Mouse (Mus musculus): ENCODE results near the gene Olfr435.

- TF ChIP-seq POLR2A (IDR thresholded peaks at IDR 0.05; ENCODE audit: control insufficient read depth, extremely low read depth, insufficient read depth, low read length, poor library complexity) (no peak), CTCF (IDR thresholded peaks at IDR 0.05; ENCODE audit: borderline replicate concordance, control insufficient read depth, extremely low read depth, insufficient read depth, low read length, poor library complexity) (no peak)
Observed at GRCm38 (mm10) chr6:43178129-43178528, 18.8 kb upstream of the Olfr435 start.

All from thymus, adult 2 months (tissue).